Mouse (Mus musculus) stomach, embryonic 16.5 days (tissue): ENCODE measurements at regions not wholly inside any gene's neighbourhood (a gene's known extent, or its start where the extent isn't known, plus 50 kb on each side); places are given as distances from the start of the nearest gene placed in this dataset.
A peak's percentile ranks its signal among the peaks of the same experiment; 100 is the strongest.

ENCODE experiments used
- ATAC-seq: fragments of 200-750 bp; cut with Nextera tagmentation; 2 replicates; pipeline ENCODE4 v1.8.0; 2017; ENCODE audit warnings: moderate number of reproducible peaks, moderate TSS enrichment; ENCODE audit not compliant: insufficient read depth, low FRiP score
- H3K27ac ChIP-seq: fragments of 300-500 bp; sonication (generic); 2 replicates; pipeline ENCODE4 v1.5.1; 2014; ENCODE audit warnings: low read length
- H3K27me3 ChIP-seq: fragments of 300-500 bp; sonication (generic); 2 replicates; pipeline ENCODE4 v1.6.1; 2014; ENCODE audit warnings: low read length, control low read depth, mixed read lengths; ENCODE audit not compliant: control insufficient read depth, insufficient read depth
- H3K36me3 ChIP-seq: fragments of 300-500 bp; sonication (generic); 2 replicates; pipeline ENCODE4 v1.6.1; 2014; ENCODE audit warnings: low read length; ENCODE audit not compliant: control insufficient read depth, insufficient read depth
- H3K4me1 ChIP-seq: fragments of 300-500 bp; sonication (generic); 2 replicates; pipeline ENCODE4 v1.6.1; 2014; ENCODE audit warnings: low read length, control low read depth, mixed read lengths; ENCODE audit not compliant: control insufficient read depth, insufficient read depth
- H3K4me2 ChIP-seq: fragments of 300-500 bp; sonication (generic); 2 replicates; pipeline ENCODE4 v1.6.1; 2014; ENCODE audit warnings: low read depth, low read length, mixed read lengths
- H3K4me3 ChIP-seq: fragments of 300-500 bp; sonication (generic); replicated peaks from 2 replicates; pipeline ENCODE4 v1.5.1; 2014; ENCODE audit warnings: mild to moderate bottlenecking, low read length
- H3K9ac ChIP-seq: fragments of 300-500 bp; sonication (generic); 2 replicates; pipeline ENCODE4 v1.6.1; 2014; ENCODE audit warnings: low read length
- H3K9me3 ChIP-seq: fragments of 300-500 bp; sonication (generic); replicated peaks from 2 replicates; pipeline ENCODE4 v1.6.1; 2016; ENCODE audit warnings: low read length, control low read depth; ENCODE audit not compliant: control insufficient read depth
- WGBS: fragments of 180-500 bp; shearing (Covaris S2); extraction: QIAGEN DNeasy Blood & Tissue Kit; methylation state at CpG from one replicate; pipeline ENCODE4 v1.1.7; 2014; 5-methylcytosine and 5-hydroxymethylcytosine counted together

- H3K9me3 ChIP-seq: no peaks in the 10 kb centered on the region
- no peak overlapping the region for H3K9ac ChIP-seq
- WGBS: 80% methylated on average over 5 of the region's 5 CpGs
- H3K27ac ChIP-seq: no peak overlapping the region
- H3K4me2 ChIP-seq: no peak overlapping the region
- H3K36me3 ChIP-seq: no peaks in the 10 kb centered on the region
- no peak for ATAC-seq
- H3K27me3 ChIP-seq: no peaks in the 10 kb centered on the region
- no peak overlapping the region for H3K4me3 ChIP-seq
- H3K4me1 ChIP-seq: no peaks in the 10 kb centered on the region
Measured at GRCm38 (mm10) chr6:98787422-98787821, 444.9 kb upstream of the Gm765 start.

GRCm38 (mm10) chr6:98782074-98782473 lies 439.5 kb upstream of the Gm765 start:
- no peaks in the 10 kb centered on the region for H3K4me1 ChIP-seq
- H3K9ac ChIP-seq: no peak overlapping the region
- H3K4me3 ChIP-seq: no peak overlapping the region
- no peaks in the 10 kb centered on the region for H3K36me3 ChIP-seq
- no peak for ATAC-seq
- H3K4me2 ChIP-seq: no peak overlapping the region
- 83% methylated on average over 9 of the region's 9 CpGs for WGBS
- H3K27me3 ChIP-seq: no peaks in the 10 kb centered on the region
- H3K9me3 ChIP-seq: no peaks in the 10 kb centered on the region
- no peak overlapping the region for H3K27ac ChIP-seq

GRCm38 (mm10) chr6:98775780-98776179 lies 433.2 kb upstream of the Gm765 start:
- Histone ChIP-seq H3K4me3 (no peak overlapping the region), H3K27me3 (no peaks in the 10 kb centered on the region), H3K4me2 (no peak overlapping the region), H3K36me3 (no peaks in the 10 kb centered on the region), H3K4me1 (no peaks in the 10 kb centered on the region), H3K9ac (no peak overlapping the region), H3K9me3 (no peaks in the 10 kb centered on the region), H3K27ac (no peak overlapping the region)
- WGBS: 81% methylated on average over 1 of the region's 1 CpGs
- ATAC-seq: no peak

GRCm38 (mm10) chr6:98769999-98770398 lies 427.4 kb upstream of the Gm765 start:
- H3K4me3 ChIP-seq: no peak overlapping the region
- H3K4me1 ChIP-seq: no peaks in the 10 kb centered on the region
- no peak overlapping the region for H3K4me2 ChIP-seq
- WGBS: 43% methylated on average over 2 of the region's 2 CpGs
- no peak for ATAC-seq
- no peaks in the 10 kb centered on the region for H3K36me3 ChIP-seq
- no peak overlapping the region for H3K9ac ChIP-seq
- no peak overlapping the region for H3K27ac ChIP-seq
- H3K9me3 ChIP-seq: no peaks in the 10 kb centered on the region
- H3K27me3 ChIP-seq: no peaks in the 10 kb centered on the region

GRCm38 (mm10) chr6:98769322-98769721 lies 426.8 kb upstream of the Gm765 start:
- Histone ChIP-seq H3K4me3 (no peak overlapping the region), H3K36me3 (no peaks in the 10 kb centered on the region), H3K9ac (no peak overlapping the region), H3K9me3 (no peaks in the 10 kb centered on the region), H3K27me3 (no peaks in the 10 kb centered on the region), H3K4me1 (no peaks in the 10 kb centered on the region), H3K4me2 (no peak overlapping the region), H3K27ac (no peak overlapping the region)
- ATAC-seq: no peak
- WGBS: 85% methylated on average over 6 of the region's 6 CpGs

- no peaks in the 10 kb centered on the region for H3K4me1 ChIP-seq
- no peak overlapping the region for H3K4me2 ChIP-seq
- no peak for ATAC-seq
- H3K9me3 ChIP-seq: no peaks in the 10 kb centered on the region
- no peak overlapping the region for H3K4me3 ChIP-seq
- H3K27ac ChIP-seq: no peak overlapping the region
- no peaks in the 10 kb centered on the region for H3K27me3 ChIP-seq
- H3K9ac ChIP-seq: no peak overlapping the region
- no peaks in the 10 kb centered on the region for H3K36me3 ChIP-seq
- WGBS: 75% methylated on average over 7 of the region's 7 CpGs
Measured at GRCm38 (mm10) chr6:98767858-98768336, 425.3 kb upstream of the Gm765 start.

- no peak for ATAC-seq
- no peak overlapping the region for H3K4me2 ChIP-seq
- WGBS: 89% methylated on average over 2 of the region's 2 CpGs
- H3K27me3 ChIP-seq: no peaks in the 10 kb centered on the region
- no peak overlapping the region for H3K9ac ChIP-seq
- no peak overlapping the region for H3K27ac ChIP-seq
- no peaks in the 10 kb centered on the region for H3K36me3 ChIP-seq
- no peak overlapping the region for H3K4me3 ChIP-seq
- H3K4me1 ChIP-seq: no peaks in the 10 kb centered on the region
- no peaks in the 10 kb centered on the region for H3K9me3 ChIP-seq
Measured at GRCm38 (mm10) chr6:98754487-98754886, 411.9 kb upstream of the Gm765 start.

GRCm38 (mm10) chr6:98748618-98749017 lies 406.1 kb upstream of the Gm765 start:
- Histone ChIP-seq H3K4me3 (no peak overlapping the region), H3K4me2 (no peak overlapping the region), H3K27ac (peak overlapping the region; percentile 31; the same call in 1 of the 2 replicates), H3K4me1 (0 out of 2 replicates have a peak, but pooled peaks cover 3% of the 10 kb centered on the region), H3K36me3 (no peaks in the 10 kb centered on the region), H3K27me3 (no peaks in the 10 kb centered on the region), H3K9ac (no peak overlapping the region), H3K9me3 (no peaks in the 10 kb centered on the region)
- ATAC-seq: no peak
- 52% methylated on average over 4 of the region's 4 CpGs for WGBS

GRCm38 (mm10) chr6:98746976-98747375 lies 404.4 kb upstream of the Gm765 start:
- Histone ChIP-seq H3K9me3 (no peaks in the 10 kb centered on the region), H3K9ac (no peak overlapping the region), H3K27me3 (no peaks in the 10 kb centered on the region), H3K4me2 (no peak overlapping the region), H3K4me1 (0 out of 2 replicates have a peak, but pooled peaks cover 3% of the 10 kb centered on the region), H3K36me3 (no peaks in the 10 kb centered on the region), H3K27ac (no peak overlapping the region), H3K4me3 (no peak overlapping the region)
- no peak for ATAC-seq
- 43% methylated on average over 8 of the region's 8 CpGs for WGBS

- H3K27me3 ChIP-seq: no peaks in the 10 kb centered on the region
- no peak overlapping the region for H3K4me3 ChIP-seq
- H3K4me2 ChIP-seq: no peak overlapping the region
- no peak for ATAC-seq
- no peak overlapping the region for H3K27ac ChIP-seq
- H3K9me3 ChIP-seq: no peaks in the 10 kb centered on the region
- H3K36me3 ChIP-seq: no peaks in the 10 kb centered on the region
- 91% methylated on average over 2 of the region's 2 CpGs for WGBS
- 0 out of 2 replicates have a peak, but pooled peaks cover 3% of the 10 kb centered on the region for H3K4me1 ChIP-seq
- H3K9ac ChIP-seq: no peak overlapping the region
Measured at GRCm38 (mm10) chr6:98740447-98740846, 397.9 kb upstream of the Gm765 start.
